Mouse (Mus musculus): ENCODE measurements at regions not wholly inside any gene's neighbourhood (a gene's known extent, or its start where the extent isn't known, plus 50 kb on each side); places are given as distances from the start of the nearest gene placed in this dataset.

DNA sequence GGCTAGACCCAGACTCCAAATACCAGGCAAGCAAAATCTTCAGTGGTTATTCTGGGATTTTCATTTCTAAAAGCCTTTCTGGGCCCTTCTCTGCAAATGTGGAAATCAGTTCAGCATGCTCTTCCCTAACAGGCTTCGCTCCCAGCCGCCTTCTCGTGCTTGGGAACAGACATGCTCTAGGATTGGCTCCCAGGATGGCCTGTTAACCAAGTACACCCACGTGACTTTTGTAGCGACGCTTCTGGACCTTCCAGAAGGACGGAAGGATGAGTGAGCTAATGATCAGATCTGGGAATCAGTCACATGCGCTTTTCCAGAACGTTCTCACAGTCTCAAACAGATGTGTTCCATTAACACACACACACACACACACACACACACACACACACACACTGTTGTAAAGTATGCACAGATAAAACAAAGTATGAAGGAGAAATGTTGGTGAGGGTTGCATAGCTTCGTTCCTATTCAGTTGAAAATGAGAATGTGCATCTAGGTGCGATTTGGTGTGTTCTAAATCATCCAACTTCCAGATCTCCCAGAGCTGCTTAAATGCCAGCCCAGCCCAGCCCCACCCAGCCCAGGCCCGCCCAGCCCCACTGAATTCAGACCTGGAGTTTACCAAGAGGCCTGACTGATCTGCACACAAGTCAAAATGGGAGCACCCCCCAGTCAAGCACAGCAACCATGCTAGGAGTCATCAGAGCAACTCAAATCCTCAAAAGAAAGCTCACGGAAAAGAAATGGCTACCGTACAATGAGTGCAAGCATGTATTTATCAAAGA lies 327.8 kb upstream of the Runx1 start:
- Histone ChIP-seq H3K4me3 (ENCODE audit: insufficient read depth, low read length) (no peak overlapping the region), H3K4me1 (ENCODE audit: control insufficient read depth, insufficient read depth, low read length) (peaks cover 9% of the 10 kb centered on the region), H3K27ac (ENCODE audit: insufficient read depth, low read length) (peak overlapping the region; percentile 14)
- TF ChIP-seq POLR2A (IDR thresholded peaks at IDR 0.05; ENCODE audit: low read depth, low read length) (no peak), CTCF (IDR thresholded peaks at IDR 0.05; ENCODE audit: borderline replicate concordance, insufficient read depth, low read length) (no peak)

DNA sequence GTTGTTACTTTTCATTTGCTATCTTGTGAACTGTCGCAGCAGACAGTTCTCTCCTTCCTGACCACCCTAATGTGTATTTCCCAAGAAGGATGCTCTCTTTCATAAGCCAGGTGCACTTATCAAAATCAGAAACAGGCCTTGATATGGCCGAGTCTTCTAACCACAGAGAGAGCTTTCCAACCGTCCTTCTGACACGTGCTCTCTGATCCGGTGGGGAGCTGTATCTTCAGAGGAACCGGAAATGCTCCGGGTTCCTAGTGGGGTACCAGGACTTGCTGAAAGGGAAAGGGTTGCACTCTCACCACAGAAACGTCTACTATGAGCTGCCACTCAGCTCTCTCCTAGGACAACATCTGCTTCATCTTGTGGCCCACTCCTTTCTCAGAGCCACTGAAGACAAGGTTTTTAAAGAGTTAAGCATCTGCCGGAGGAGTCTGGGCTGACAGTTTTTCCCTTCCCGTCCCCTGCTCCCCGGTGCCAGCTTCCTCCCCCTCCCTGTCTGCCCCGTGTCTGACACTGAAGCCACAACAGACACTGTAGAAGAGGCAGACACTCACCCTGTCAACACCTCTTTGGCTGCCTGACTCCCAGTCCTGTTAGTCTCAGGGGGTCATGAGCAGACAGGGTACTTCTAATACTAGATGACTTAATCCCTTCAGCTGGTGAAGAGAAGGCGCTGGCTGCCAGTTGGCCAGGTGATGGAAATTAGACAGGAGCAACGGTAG lies 327.0 kb upstream of the Runx1 start:
- Histone ChIP-seq H3K4me1 (ENCODE audit: control insufficient read depth, insufficient read depth, low read length) (peaks cover 10% of the 10 kb centered on the region), H3K27ac (ENCODE audit: insufficient read depth, low read length) (peak overlapping the region; percentile 14), H3K4me3 (ENCODE audit: insufficient read depth, low read length) (no peak overlapping the region)
- no peak for TF ChIP-seq CTCF (IDR thresholded peaks at IDR 0.05; ENCODE audit: borderline replicate concordance, insufficient read depth, low read length)
- no peak for TF ChIP-seq POLR2A (IDR thresholded peaks at IDR 0.05; ENCODE audit: low read depth, low read length)

DNA sequence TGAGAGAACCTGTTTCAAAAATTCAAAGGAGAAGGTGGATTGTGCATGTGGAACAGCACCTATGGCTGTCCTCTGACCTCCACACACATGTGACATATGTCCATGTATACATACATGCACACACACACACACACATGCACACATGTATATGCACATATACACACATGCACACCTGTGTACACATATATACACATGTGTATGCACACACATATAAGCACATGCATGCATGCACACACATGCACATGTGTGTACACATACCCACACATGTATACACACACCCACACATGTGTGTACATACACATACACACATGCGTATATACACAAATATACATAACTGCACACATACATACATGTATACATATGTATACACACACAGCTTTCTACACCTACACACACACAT lies 326.1 kb upstream of the Runx1 start:
- H3K27ac ChIP-seq (ENCODE audit: insufficient read depth, low read length) = no peak overlapping the region
- no peak overlapping the region for H3K4me3 ChIP-seq (ENCODE audit: insufficient read depth, low read length)
- peaks cover 10% of the 10 kb centered on the region for H3K4me1 ChIP-seq (ENCODE audit: control insufficient read depth, insufficient read depth, low read length)
- TF ChIP-seq POLR2A (IDR thresholded peaks at IDR 0.05; ENCODE audit: low read depth, low read length) (no peak), CTCF (IDR thresholded peaks at IDR 0.05; ENCODE audit: borderline replicate concordance, insufficient read depth, low read length) (no peak)

DNA sequence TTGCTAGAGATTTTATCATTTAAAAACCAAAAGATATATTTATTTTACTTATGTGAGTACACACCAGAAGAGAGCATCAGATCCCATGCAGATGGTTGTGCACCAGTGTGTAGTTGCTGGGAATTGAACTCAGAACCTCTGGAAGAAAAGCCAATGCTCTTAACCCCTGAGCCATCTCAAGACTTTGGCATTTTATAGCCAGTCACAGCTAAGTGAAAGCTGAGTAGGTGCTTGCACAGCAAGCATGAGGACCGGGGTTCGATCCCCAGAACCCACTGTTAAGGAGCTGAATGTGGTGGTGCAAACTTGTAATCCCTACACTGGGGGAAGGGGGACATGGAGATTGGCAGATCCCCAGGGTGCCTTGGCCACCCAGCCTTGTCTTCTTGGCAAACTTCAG lies 325.7 kb upstream of the Runx1 start:
- Histone ChIP-seq H3K27ac (ENCODE audit: insufficient read depth, low read length) (peak overlapping the region; percentile 63; the same call in 1 of the 2 replicates), H3K4me3 (ENCODE audit: insufficient read depth, low read length) (no peak overlapping the region), H3K4me1 (ENCODE audit: control insufficient read depth, insufficient read depth, low read length) (peaks cover 10% of the 10 kb centered on the region)
- TF ChIP-seq CTCF (IDR thresholded peaks at IDR 0.05; ENCODE audit: borderline replicate concordance, insufficient read depth, low read length) = no peak
- TF ChIP-seq POLR2A (IDR thresholded peaks at IDR 0.05; ENCODE audit: low read depth, low read length) = no peak

DNA sequence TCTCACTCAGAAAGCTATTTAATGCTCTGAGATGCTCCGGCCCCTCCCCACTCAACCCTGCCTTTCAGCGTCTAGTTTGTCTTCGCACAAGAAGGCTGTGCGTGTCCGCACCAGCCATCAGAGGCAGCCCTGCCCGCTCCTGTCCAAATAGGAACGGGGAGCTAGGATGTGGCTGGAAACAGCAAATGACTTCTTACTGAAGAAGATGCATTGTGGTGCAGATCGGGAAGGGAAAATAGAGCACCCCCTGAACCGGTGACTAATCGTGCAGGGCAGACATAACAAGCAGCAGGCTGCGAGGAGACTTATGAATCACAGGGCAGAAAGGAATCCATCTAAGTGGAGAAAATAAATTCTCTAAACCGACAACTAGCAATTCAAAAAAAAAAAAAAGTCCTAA lies 324.5 kb upstream of the Runx1 start:
- peak; percentile 24; the same call in 1 of the 2 replicates for TF ChIP-seq POLR2A (IDR thresholded peaks at IDR 0.05; ENCODE audit: low read depth, low read length)
- no peak for TF ChIP-seq CTCF (IDR thresholded peaks at IDR 0.05; ENCODE audit: borderline replicate concordance, insufficient read depth, low read length)
- Histone ChIP-seq H3K4me3 (ENCODE audit: insufficient read depth, low read length) (no peak overlapping the region), H3K4me1 (ENCODE audit: control insufficient read depth, insufficient read depth, low read length) (peaks cover 10% of the 10 kb centered on the region), H3K27ac (ENCODE audit: insufficient read depth, low read length) (peak overlapping the region; percentile 93)

DNA sequence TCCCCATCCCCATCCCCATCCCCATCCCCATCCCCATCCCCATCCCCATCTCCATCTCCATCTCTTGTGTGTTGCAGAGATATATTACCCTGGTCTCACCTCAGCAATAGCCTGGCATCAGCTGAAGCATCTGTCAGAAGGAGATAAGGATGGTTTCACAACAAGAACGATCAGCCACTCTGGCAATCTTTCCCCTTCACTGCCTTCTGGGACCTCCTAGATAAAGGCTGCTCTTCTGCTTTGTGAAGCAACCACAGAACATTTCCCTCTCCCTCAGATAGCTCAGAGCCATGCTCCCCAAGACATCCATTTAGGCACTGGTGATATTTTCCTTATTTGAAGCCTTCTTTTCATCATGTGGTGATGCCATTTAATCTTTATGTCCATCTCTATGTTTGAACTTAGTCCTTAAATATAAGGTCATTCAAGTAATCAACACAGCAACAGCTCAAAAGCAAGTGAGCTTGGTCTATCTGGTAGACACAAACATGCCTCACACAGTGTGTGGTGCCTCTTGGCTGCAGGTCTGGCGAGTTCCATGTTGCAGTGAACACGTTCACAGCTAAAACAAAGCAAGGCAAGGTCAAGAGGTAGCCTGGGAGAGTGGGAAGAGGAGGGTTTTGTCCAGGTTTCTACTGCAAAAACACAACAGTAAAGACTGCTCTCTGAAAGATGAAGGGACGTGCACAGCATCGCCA lies 321.7 kb upstream of the Runx1 start:
- H3K4me1 ChIP-seq (ENCODE audit: control insufficient read depth, insufficient read depth, low read length) = peaks cover 10% of the 10 kb centered on the region
- H3K27ac ChIP-seq (ENCODE audit: insufficient read depth, low read length) = no peak overlapping the region
- no peak overlapping the region for H3K4me3 ChIP-seq (ENCODE audit: insufficient read depth, low read length)
- TF ChIP-seq CTCF (IDR thresholded peaks at IDR 0.05; ENCODE audit: borderline replicate concordance, insufficient read depth, low read length) = no peak
- TF ChIP-seq POLR2A (IDR thresholded peaks at IDR 0.05; ENCODE audit: low read depth, low read length) = no peak

DNA sequence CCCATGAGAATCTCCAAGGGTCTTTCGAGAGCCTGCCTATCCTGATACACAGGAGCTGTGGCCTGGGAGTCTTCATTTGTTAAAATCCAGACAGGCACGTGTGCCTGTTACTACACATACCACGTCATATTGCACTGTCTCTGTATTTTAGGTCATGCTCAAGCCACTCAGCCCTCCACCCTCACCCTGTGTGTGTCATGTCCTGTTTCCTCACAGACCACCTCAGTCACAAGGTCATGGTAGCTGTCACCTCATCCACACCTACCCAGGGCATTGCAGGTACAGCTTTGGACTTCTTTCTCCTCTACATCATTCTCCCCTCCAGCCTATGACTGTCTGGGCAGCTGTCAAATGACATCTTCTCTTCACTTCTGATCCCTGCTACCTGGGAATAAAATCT lies 320.9 kb upstream of the Runx1 start:
- peaks cover 10% of the 10 kb centered on the region for H3K4me1 ChIP-seq (ENCODE audit: control insufficient read depth, insufficient read depth, low read length)
- TF ChIP-seq CTCF (IDR thresholded peaks at IDR 0.05; ENCODE audit: borderline replicate concordance, insufficient read depth, low read length) (no peak), POLR2A (IDR thresholded peaks at IDR 0.05; ENCODE audit: low read depth, low read length) (no peak)
- H3K4me3 ChIP-seq (ENCODE audit: insufficient read depth, low read length) = no peak overlapping the region
- H3K27ac ChIP-seq (ENCODE audit: insufficient read depth, low read length) = no peak overlapping the region

DNA sequence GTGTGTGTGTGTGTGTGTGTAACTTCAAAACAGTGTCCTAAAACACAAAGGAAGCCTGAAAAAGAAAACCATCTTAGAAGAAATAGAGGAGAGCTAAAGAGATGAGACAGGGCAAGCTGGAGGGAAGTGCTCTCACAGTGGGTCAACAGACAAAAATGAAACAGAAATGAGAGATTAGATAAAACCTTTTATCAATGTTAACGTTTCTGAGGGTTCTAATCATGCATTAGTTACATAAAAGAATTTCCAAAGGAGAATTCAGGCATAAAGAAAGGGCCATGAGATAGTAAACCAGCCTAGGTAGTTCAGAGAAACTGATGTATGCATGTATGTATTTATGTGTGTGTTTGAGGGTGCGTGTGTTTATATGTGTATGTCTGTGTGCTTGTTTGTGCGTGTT lies 319.7 kb upstream of the Runx1 start:
- TF ChIP-seq POLR2A (IDR thresholded peaks at IDR 0.05; ENCODE audit: low read depth, low read length) (no peak), CTCF (IDR thresholded peaks at IDR 0.05; ENCODE audit: borderline replicate concordance, insufficient read depth, low read length) (no peak)
- Histone ChIP-seq H3K4me3 (ENCODE audit: insufficient read depth, low read length) (no peak overlapping the region), H3K4me1 (ENCODE audit: control insufficient read depth, insufficient read depth, low read length) (peaks cover 10% of the 10 kb centered on the region), H3K27ac (ENCODE audit: insufficient read depth, low read length) (no peak overlapping the region)

DNA sequence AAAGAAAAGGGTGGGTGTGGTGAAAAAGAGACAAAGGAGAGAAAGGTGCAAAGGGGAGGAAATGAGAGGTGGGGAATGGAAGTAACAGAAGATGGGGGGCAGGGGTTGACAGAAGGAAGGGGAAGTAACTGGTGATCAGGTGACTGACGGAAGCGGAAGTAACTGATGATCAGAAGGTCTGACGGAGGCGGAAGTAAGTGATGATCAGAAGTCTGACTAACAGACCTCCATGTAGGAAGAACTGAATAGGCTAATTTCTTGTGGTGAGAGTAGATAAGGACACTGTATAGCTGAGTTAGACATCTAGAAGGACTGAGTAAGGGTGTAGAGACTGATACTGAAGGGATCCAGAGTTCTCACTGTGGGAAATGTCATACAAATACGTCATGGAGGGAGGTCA lies 318.1 kb upstream of the Runx1 start:
- Histone ChIP-seq H3K27ac (ENCODE audit: insufficient read depth, low read length) (no peak overlapping the region), H3K4me3 (ENCODE audit: insufficient read depth, low read length) (no peak overlapping the region), H3K4me1 (ENCODE audit: control insufficient read depth, insufficient read depth, low read length) (peaks cover 4% of the 10 kb centered on the region)
- TF ChIP-seq CTCF (IDR thresholded peaks at IDR 0.05; ENCODE audit: borderline replicate concordance, insufficient read depth, low read length) (no peak), POLR2A (IDR thresholded peaks at IDR 0.05; ENCODE audit: low read depth, low read length) (no peak)

All from embryonic fibroblast, embryonic 13.5 days (primary cell).